Mouse (Mus musculus): ENCODE results near the gene Pdcd1lg2. TPM values are rescaled to one million over a fixed set of nuclear protein-coding genes. Genes with fewer than 3 reads are reported as not detected.
A peak's percentile ranks its signal among the peaks of the same experiment; 100 is the strongest.

Gene Pdcd1lg2
- polyA plus RNA-seq, 1 experiment from 2014 or later, result not detected

DNA sequence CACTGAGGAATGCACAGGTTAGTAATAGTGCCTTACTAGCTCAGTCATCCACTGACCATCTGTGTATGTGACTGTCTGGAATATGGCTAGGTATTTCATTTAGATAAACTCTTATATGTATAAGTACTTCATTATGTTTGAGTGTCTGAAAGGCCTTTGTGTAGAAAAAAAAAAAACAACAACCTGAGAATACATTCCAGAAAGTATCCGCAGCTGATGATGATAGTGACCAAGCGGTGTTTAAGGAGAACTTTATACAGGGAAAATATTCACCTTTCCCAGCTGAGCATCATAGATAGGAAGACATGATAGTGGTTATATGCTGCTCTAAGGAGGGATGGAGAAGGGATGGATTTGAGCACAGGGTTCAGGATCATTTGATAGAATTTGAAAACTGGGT is 42.7 kb upstream of the Pdcd1lg2 start:
- WGBS, result 88% methylated on average over 2 of the region's 2 CpGs
- Histone ChIP-seq H3K9me3 (replicated peaks; ENCODE audit: control insufficient read depth, low read length, poor library complexity, severe bottlenecking) (no peaks in the 10 kb centered on the region), H3K27ac (ENCODE audit: low read length) (no peak overlapping the region), H3K4me3 (ENCODE audit: low read depth, low read length) (no peak overlapping the region), H3K4me2 (ENCODE audit: low read length) (no peak overlapping the region), H3K36me3 (ENCODE audit: control insufficient read depth, insufficient read depth, low read length) (no peaks in the 10 kb centered on the region), H3K27me3 (ENCODE audit: control insufficient read depth, insufficient read depth, low read depth, low read length) (no peaks in the 10 kb centered on the region), H3K9ac (ENCODE audit: low read depth, low read length) (no peak overlapping the region), H3K4me1 (ENCODE audit: control insufficient read depth, insufficient read depth, low read length) (peaks cover 7% of the 10 kb centered on the region; the same call in 1 of the 2 replicates)
- ATAC-seq, result no peak

DNA sequence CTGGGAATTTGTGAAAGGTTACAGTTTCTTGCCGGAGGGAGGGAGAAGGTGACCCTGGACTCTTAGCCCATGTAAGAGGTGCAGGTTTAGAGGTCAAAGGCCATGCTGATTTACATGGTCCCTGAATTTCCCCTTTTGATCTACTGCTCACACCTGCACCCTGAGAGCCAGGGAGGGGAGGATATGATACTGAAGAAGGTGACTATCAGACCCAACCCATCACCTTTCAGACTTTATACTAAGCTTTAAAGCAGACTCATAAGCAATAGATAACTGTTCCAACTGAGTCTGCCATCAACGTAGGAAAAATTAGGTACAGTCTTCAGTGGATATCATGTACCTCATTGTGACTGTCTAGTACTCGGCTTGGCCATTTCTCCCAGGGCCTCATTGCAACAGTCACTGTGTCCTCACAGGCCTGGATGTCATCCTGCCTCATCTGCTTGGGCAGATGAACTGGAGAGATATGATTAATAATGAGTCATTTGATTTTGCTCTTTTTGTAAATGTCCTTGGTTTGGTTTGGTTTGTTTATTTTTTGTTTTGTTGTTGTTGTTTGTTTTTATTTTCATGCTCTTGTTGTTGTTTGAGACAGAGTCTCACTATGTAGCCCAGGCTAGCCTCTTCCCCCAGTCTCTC is 41.9 kb upstream of the Pdcd1lg2 start:
- Histone ChIP-seq H3K9ac (ENCODE audit: low read depth, low read length) (no peak overlapping the region), H3K4me3 (ENCODE audit: low read depth, low read length) (no peak overlapping the region)
- 86% methylated on average over 3 of the region's 3 CpGs for WGBS

DNA sequence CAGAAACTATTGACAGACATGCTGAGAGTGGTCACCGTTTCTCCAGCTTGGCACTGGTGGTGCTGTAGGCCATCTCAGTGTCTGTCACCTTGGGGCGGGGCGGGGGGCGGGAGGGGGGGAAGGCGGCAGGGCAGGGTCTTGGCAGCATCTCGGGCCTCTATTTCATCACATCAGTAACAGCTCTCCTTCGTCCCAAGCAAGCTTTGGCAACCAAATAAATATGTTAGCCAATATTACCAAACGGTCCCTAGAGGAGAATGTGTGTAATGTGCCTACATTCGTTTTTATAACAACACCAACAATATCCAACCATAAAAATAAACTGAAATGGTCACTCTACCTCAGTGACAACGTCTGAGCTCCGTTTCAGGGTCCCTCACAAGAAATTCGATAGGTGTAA is 40.6 kb upstream of the Pdcd1lg2 start:
- Histone ChIP-seq H3K27ac (ENCODE audit: low read length) (no peak overlapping the region), H3K36me3 (ENCODE audit: control insufficient read depth, insufficient read depth, low read length) (no peaks in the 10 kb centered on the region), H3K4me2 (ENCODE audit: low read length) (no peak overlapping the region), H3K4me3 (ENCODE audit: low read depth, low read length) (no peak overlapping the region), H3K4me1 (ENCODE audit: control insufficient read depth, insufficient read depth, low read length) (peaks cover 10% of the 10 kb centered on the region; the same call in 1 of the 2 replicates), H3K9me3 (replicated peaks; ENCODE audit: control insufficient read depth, low read length, poor library complexity, severe bottlenecking) (no peaks in the 10 kb centered on the region), H3K27me3 (ENCODE audit: control insufficient read depth, insufficient read depth, low read depth, low read length) (no peaks in the 10 kb centered on the region), H3K9ac (ENCODE audit: low read depth, low read length) (no peak overlapping the region)
- 78% methylated on average over 12 of the region's 12 CpGs for WGBS
- no peak for ATAC-seq

More for the DNA sequence above, 41.9 kb upstream of the Pdcd1lg2 start:
- no peaks in the 10 kb centered on the region for H3K36me3 ChIP-seq (ENCODE audit: control insufficient read depth, insufficient read depth, low read length)
- no peak overlapping the region for H3K27ac ChIP-seq (ENCODE audit: low read length)
- no peak overlapping the region for H3K4me2 ChIP-seq (ENCODE audit: low read length)
- H3K27me3 ChIP-seq (ENCODE audit: control insufficient read depth, insufficient read depth, low read depth, low read length), result no peaks in the 10 kb centered on the region
- ATAC-seq, result no peak
- H3K4me1 ChIP-seq (ENCODE audit: control insufficient read depth, insufficient read depth, low read length), result peaks cover 10% of the 10 kb centered on the region; the same call in 1 of the 2 replicates
- no peaks in the 10 kb centered on the region for H3K9me3 ChIP-seq (replicated peaks; ENCODE audit: control insufficient read depth, low read length, poor library complexity, severe bottlenecking)

DNA sequence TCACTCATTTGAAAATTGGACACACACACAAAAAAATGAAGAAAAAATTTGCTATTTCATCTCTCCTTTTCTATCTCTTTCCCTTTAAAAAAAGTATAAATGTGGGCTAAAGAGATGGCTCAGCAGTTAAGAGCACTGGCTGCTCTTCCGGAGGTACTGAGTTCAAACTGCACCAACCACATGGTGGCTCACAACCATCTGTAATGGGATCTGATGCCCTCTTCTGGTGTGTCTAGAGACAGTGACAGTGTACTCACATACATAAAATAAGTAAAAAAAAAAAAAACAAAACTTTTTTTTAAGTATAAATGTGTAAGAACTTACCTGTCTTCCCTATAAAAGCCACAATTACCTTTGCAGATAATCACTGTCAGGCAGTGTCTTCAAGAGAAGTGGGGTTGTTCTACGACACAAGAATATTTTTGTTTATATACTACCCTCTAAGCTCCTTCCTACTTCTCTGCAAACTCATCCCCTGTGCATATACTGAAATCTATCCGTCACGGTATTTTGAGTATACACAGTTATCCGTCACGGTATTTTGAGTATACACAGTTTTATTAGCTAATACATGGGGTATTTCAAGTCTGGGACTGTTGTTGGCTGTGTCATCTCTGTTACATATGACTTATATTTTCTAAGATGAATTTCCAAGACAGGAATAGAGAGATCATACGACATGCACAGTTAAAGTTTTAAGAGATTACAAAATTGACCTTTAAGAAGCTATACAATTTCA is 40.0 kb upstream of the Pdcd1lg2 start:
- Histone ChIP-seq H3K27ac (ENCODE audit: low read length) (no peak overlapping the region), H3K36me3 (ENCODE audit: control insufficient read depth, insufficient read depth, low read length) (no peaks in the 10 kb centered on the region), H3K27me3 (ENCODE audit: control insufficient read depth, insufficient read depth, low read depth, low read length) (no peaks in the 10 kb centered on the region), H3K4me1 (ENCODE audit: control insufficient read depth, insufficient read depth, low read length) (peaks cover 10% of the 10 kb centered on the region; the same call in 1 of the 2 replicates), H3K9me3 (replicated peaks; ENCODE audit: control insufficient read depth, low read length, poor library complexity, severe bottlenecking) (no peaks in the 10 kb centered on the region), H3K4me3 (ENCODE audit: low read depth, low read length) (no peak overlapping the region), H3K4me2 (ENCODE audit: low read length) (no peak overlapping the region), H3K9ac (ENCODE audit: low read depth, low read length) (no peak overlapping the region)
- no peak for ATAC-seq
- WGBS, result 88% methylated on average over 7 of the region's 7 CpGs

DNA sequence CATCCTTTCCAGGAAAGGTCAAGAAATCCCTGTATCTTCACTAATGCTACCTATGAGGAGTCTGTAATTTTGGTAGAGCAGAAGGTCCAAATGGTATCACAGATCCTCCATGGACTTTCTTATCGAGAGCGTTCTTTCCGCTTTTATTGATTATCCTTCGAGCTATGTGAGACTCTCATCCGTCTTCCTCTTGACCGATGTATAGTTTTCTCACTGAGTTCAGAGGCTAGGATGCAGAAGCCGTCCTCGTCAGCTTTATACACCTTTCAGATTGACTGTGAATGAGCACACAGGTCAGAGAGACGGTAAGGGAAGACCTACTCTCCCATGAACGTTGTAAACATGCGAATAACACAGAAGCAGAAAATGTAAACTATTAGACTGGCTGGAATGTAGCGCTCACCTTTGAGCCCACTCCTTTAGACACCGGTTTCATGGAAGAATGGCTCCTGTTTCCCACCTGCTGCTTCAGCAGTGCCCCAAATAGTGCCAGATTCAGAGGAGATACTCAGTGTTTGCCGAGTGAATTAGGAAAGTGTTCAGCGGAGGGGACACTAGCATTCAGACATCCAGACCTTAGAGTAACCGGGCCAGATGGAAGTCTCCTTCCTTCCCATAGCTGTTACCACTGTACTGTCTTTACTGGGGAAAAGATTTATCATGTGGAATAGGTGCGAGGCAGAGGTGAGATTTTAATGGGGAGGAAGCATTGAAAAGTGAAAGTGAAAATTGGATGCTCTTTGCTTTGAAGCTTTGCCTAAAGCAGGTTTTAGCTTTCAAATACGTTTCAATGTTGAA is 39.2 kb upstream of the Pdcd1lg2 start:
- no peak overlapping the region for H3K27ac ChIP-seq (ENCODE audit: low read length)
- H3K36me3 ChIP-seq (ENCODE audit: control insufficient read depth, insufficient read depth, low read length), result no peaks in the 10 kb centered on the region
- H3K4me1 ChIP-seq (ENCODE audit: control insufficient read depth, insufficient read depth, low read length), result peaks cover 10% of the 10 kb centered on the region; the same call in 1 of the 2 replicates
- 84% methylated on average over 18 of the region's 18 CpGs for WGBS
- H3K4me2 ChIP-seq (ENCODE audit: low read length), result no peak overlapping the region
- H3K9ac ChIP-seq (ENCODE audit: low read depth, low read length), result no peak overlapping the region
- ATAC-seq, result no peak
- H3K9me3 ChIP-seq (replicated peaks; ENCODE audit: control insufficient read depth, low read length, poor library complexity, severe bottlenecking), result no peaks in the 10 kb centered on the region
- no peak overlapping the region for H3K4me3 ChIP-seq (ENCODE audit: low read depth, low read length)
- H3K27me3 ChIP-seq (ENCODE audit: control insufficient read depth, insufficient read depth, low read depth, low read length), result no peaks in the 10 kb centered on the region

DNA sequence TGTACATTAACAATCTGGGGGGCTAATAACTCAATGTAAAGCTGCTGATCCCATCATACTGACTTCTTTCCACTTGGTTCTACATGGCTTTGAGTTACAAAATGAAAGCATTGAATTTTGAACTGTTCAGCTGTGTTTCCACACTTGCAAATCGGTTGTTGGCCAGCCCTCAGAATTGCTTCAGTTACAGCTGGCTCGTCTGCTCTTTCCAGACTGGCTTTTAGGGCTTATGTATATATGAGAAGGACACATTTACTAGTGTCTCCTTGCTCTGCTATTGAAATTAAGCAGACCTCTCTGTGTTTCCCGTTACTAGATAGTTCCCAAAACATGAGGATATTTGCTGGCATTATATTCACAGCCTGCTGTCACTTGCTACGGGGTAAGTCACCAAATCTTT is 38.6 kb upstream of the Pdcd1lg2 start:
- Histone ChIP-seq H3K4me1 (ENCODE audit: control insufficient read depth, insufficient read depth, low read length) (peaks cover 7% of the 10 kb centered on the region; the same call in 1 of the 2 replicates), H3K4me2 (ENCODE audit: low read length) (no peak overlapping the region), H3K9ac (ENCODE audit: low read depth, low read length) (no peak overlapping the region), H3K27me3 (ENCODE audit: control insufficient read depth, insufficient read depth, low read depth, low read length) (no peaks in the 10 kb centered on the region), H3K4me3 (ENCODE audit: low read depth, low read length) (no peak overlapping the region), H3K27ac (ENCODE audit: low read length) (no peak overlapping the region), H3K36me3 (ENCODE audit: control insufficient read depth, insufficient read depth, low read length) (no peaks in the 10 kb centered on the region), H3K9me3 (replicated peaks; ENCODE audit: control insufficient read depth, low read length, poor library complexity, severe bottlenecking) (no peaks in the 10 kb centered on the region)
- ATAC-seq, result no peak
- WGBS, result 77% methylated on average over 4 of the region's 4 CpGs

DNA sequence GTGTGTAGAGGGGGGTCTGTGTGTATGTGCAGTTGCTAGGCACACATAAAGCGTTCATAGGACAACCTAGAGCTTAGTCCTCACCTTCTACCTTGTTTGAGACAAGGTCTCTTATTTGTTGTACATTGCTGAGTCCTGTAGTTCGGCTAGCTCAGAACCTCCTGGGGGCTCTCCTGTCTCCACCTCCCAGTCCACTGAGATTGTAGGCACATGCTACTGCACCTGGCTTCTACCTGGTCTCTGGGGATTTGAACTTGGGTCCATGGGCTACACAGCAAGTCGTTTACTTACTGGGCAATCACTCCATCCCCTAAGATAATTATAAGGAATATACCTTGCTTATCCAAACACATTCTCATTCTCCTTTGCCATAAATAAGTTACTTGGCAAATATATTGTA is 38.1 kb upstream of the Pdcd1lg2 start:
- no peak overlapping the region for H3K4me2 ChIP-seq (ENCODE audit: low read length)
- no peak overlapping the region for H3K9ac ChIP-seq (ENCODE audit: low read depth, low read length)
- H3K27ac ChIP-seq (ENCODE audit: low read length), result no peak overlapping the region
- no peak overlapping the region for H3K4me3 ChIP-seq (ENCODE audit: low read depth, low read length)
- H3K4me1 ChIP-seq (ENCODE audit: control insufficient read depth, insufficient read depth, low read length), result peaks cover 3% of the 10 kb centered on the region; the same call in 1 of the 2 replicates
- ATAC-seq, result no peak
- 90% methylated on average over 3 of the region's 3 CpGs for WGBS
- H3K36me3 ChIP-seq (ENCODE audit: control insufficient read depth, insufficient read depth, low read length), result no peaks in the 10 kb centered on the region
- H3K9me3 ChIP-seq (replicated peaks; ENCODE audit: control insufficient read depth, low read length, poor library complexity, severe bottlenecking), result no peaks in the 10 kb centered on the region
- H3K27me3 ChIP-seq (ENCODE audit: control insufficient read depth, insufficient read depth, low read depth, low read length), result no peaks in the 10 kb centered on the region

DNA sequence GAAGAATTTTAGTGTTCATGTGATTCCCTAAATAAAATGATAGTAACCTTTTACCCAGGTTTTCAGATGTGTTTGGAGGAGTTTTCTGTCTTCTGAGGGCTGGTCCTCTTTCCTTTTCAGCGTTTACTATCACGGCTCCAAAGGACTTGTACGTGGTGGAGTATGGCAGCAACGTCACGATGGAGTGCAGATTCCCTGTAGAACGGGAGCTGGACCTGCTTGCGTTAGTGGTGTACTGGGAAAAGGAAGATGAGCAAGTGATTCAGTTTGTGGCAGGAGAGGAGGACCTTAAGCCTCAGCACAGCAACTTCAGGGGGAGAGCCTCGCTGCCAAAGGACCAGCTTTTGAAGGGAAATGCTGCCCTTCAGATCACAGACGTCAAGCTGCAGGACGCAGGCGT is 37.3 kb upstream of the Pdcd1lg2 start:
- ATAC-seq, result no peak
- 36% methylated on average over 11 of the region's 11 CpGs for WGBS

More for the DNA sequence above, 37.3 kb upstream of the Pdcd1lg2 start:
- Histone ChIP-seq H3K4me1 (ENCODE audit: control insufficient read depth, insufficient read depth, low read length) (peaks cover 3% of the 10 kb centered on the region; the same call in 1 of the 2 replicates), H3K9me3 (replicated peaks; ENCODE audit: control insufficient read depth, low read length, poor library complexity, severe bottlenecking) (no peaks in the 10 kb centered on the region), H3K27me3 (ENCODE audit: control insufficient read depth, insufficient read depth, low read depth, low read length) (no peaks in the 10 kb centered on the region), H3K9ac (ENCODE audit: low read depth, low read length) (peak overlapping the region; percentile 38; the same call in 1 of the 2 replicates), H3K27ac (ENCODE audit: low read length) (no peak overlapping the region), H3K4me3 (ENCODE audit: low read depth, low read length) (peak overlapping the region; percentile 29), H3K36me3 (ENCODE audit: control insufficient read depth, insufficient read depth, low read length) (no peaks in the 10 kb centered on the region), H3K4me2 (ENCODE audit: low read length) (peak overlapping the region; percentile 51)
